ENCODE assay signal across 8 mouse cellular contexts in the genomic region with DNA sequence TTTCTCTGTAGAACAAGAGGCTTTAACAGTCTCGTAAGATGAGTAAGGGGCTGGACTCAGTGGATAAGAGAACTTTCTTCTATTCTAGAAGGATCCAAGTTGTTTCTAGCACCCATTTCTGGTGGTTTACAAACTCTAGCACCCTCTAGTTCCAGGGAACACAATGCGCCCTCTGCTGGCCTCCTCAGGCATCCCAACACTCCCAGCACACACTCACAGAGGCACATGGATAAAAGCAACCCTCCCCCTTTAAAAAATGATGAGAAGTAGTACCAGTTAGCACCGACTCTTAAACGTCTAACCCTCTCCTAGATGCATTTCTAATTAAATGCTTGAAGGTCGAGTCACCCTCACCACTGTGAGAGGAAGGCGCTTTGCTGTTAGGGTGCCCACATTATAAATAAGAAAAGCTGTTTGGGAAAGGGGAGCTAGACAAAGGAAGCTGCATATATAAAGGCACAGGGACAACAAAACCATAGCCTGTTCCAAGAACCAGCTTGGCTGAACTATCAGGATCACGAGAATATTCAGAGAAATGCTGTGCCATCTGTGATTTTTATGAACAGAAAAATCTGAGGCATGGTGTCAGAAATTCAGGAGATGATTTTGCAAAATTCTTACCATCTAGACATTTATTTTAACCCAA. TPM values are rescaled to one million over a fixed set of nuclear protein-coding genes. Genes with fewer than 3 reads are reported as not detected.
DNase-seq lines count a peak whose midpoint lies in the region; ATAC-seq and TF ChIP-seq lines count a peak whose summit lies in the region.

No protein-coding gene starts in this region.

- no peak overlapping the region for H3K4me2 ChIP-seq in midbrain, postnatal 0 days (ENCODE audit: low read depth, low read length, poor library complexity, severe bottlenecking)
- H3K4me2 ChIP-seq in midbrain, embryonic 13.5 days (replicated peaks) = no peak overlapping the region
- no peak overlapping the region for H3K4me2 ChIP-seq in forebrain, embryonic 16.5 days (ENCODE audit: low read length)
- H3K4me2 ChIP-seq in hindbrain, embryonic 16.5 days (ENCODE audit: low read length) = no peak overlapping the region

- TF ChIP-seq POLR2A in small intestine, adult 2 months (IDR thresholded peaks at IDR 0.05; ENCODE audit: low read depth, low read length) = no peak

- no peak overlapping the region for H3K9ac ChIP-seq in midbrain, postnatal 0 days (replicated peaks; ENCODE audit: low read length, poor library complexity, severe bottlenecking)
- H3K9ac ChIP-seq in midbrain, embryonic 13.5 days (replicated peaks) = no peak overlapping the region
- H3K9ac ChIP-seq in forebrain, embryonic 16.5 days (replicated peaks; ENCODE audit: low read depth, low read length) = no peak overlapping the region
- H3K9ac ChIP-seq in hindbrain, embryonic 16.5 days (ENCODE audit: low read depth, low read length) = no peak overlapping the region

- no peak for DNase-seq in gastrocnemius, adult 2 months
- DNase-seq in gastrocnemius, adult 18-20 months (ENCODE audit: low spot score) = no peak
- DNase-seq in midbrain, postnatal 0 days (ENCODE audit: low spot score) = no peak
- no peak for DNase-seq in gastrocnemius, postnatal 36 days

- intact Hi-C loops in gastrocnemius, adult 2 months (cut with DNase I) = no loop called here
- intact Hi-C loops in gastrocnemius, postnatal 36 days (cut with DNase I) = loop anchor here (1.0 kb wide), 1 partner anchor 32 kb away; no protein-coding TSS in a partner anchor

- ATAC-seq in midbrain, postnatal 0 days (ENCODE audit: low FRiP score) = no peak
- ATAC-seq in midbrain, embryonic 13.5 days = no peak
- ATAC-seq in forebrain, embryonic 16.5 days = peak; percentile 63
- ATAC-seq in hindbrain, embryonic 16.5 days = no peak

- no peaks in the 10 kb centered on the region for H3K27me3 ChIP-seq in midbrain, postnatal 0 days (ENCODE audit: insufficient read depth, low read length)
- peaks cover 10% of the 10 kb centered on the region for H3K27me3 ChIP-seq in midbrain, embryonic 13.5 days
- no peaks in the 10 kb centered on the region for H3K27me3 ChIP-seq in forebrain, embryonic 16.5 days (replicated peaks; ENCODE audit: control insufficient read depth, insufficient read depth, low read length)
- no peaks in the 10 kb centered on the region for H3K27me3 ChIP-seq in small intestine, adult 2 months (ENCODE audit: control insufficient read depth, insufficient read depth, low read length)
- peaks cover 3% of the 10 kb centered on the region; the same call in 1 of the 2 replicates for H3K27me3 ChIP-seq in hindbrain, embryonic 16.5 days (replicated peaks; ENCODE audit: control insufficient read depth, insufficient read depth, low read length)

- no peak overlapping the region for H3K4me3 ChIP-seq in gastrocnemius, adult 2 months
- H3K4me3 ChIP-seq in midbrain, postnatal 0 days (ENCODE audit: low read depth, low read length) = no peak overlapping the region
- H3K4me3 ChIP-seq in midbrain, embryonic 13.5 days (replicated peaks) = no peak overlapping the region
- H3K4me3 ChIP-seq in forebrain, embryonic 16.5 days (replicated peaks; ENCODE audit: low read length) = no peak overlapping the region
- H3K4me3 ChIP-seq in small intestine, adult 2 months (ENCODE audit: low read depth, low read length) = no peak overlapping the region
- no peak overlapping the region for H3K4me3 ChIP-seq in hindbrain, embryonic 16.5 days (ENCODE audit: low read length)

- H3K9me3 ChIP-seq in midbrain, postnatal 0 days (ENCODE audit: low read length) = no peaks in the 10 kb centered on the region
- no peaks in the 10 kb centered on the region for H3K9me3 ChIP-seq in midbrain, embryonic 13.5 days
- H3K9me3 ChIP-seq in forebrain, embryonic 16.5 days (ENCODE audit: control insufficient read depth, low read length) = no peaks in the 10 kb centered on the region
- no peaks in the 10 kb centered on the region for H3K9me3 ChIP-seq in hindbrain, embryonic 16.5 days (ENCODE audit: control insufficient read depth, low read length)

- H3K36me3 ChIP-seq in midbrain, postnatal 0 days (ENCODE audit: insufficient read depth, low read length) = no peaks in the 10 kb centered on the region
- H3K36me3 ChIP-seq in midbrain, embryonic 13.5 days = no peaks in the 10 kb centered on the region
- H3K36me3 ChIP-seq in forebrain, embryonic 16.5 days (ENCODE audit: control insufficient read depth, insufficient read depth) = no peaks in the 10 kb centered on the region
- no peaks in the 10 kb centered on the region for H3K36me3 ChIP-seq in small intestine, adult 2 months (ENCODE audit: control insufficient read depth, insufficient read depth, low read length)
- H3K36me3 ChIP-seq in hindbrain, embryonic 16.5 days (ENCODE audit: control insufficient read depth, insufficient read depth, low read length) = no peaks in the 10 kb centered on the region

- 55% methylated on average over 7 of the region's 7 CpGs for WGBS in midbrain, postnatal 0 days
- 57% methylated on average over 7 of the region's 7 CpGs for WGBS in midbrain, embryonic 13.5 days
- 37% methylated on average over 7 of the region's 7 CpGs for WGBS in forebrain, embryonic 16.5 days
- WGBS in small intestine, adult 2 months = 64% methylated on average over 7 of the region's 7 CpGs
- 60% methylated on average over 7 of the region's 7 CpGs for WGBS in hindbrain, embryonic 16.5 days

- no peaks in the 10 kb centered on the region for H3K4me1 ChIP-seq in midbrain, postnatal 0 days (ENCODE audit: insufficient read depth, low read length)
- H3K4me1 ChIP-seq in midbrain, embryonic 13.5 days (replicated peaks) = no peaks in the 10 kb centered on the region
- no peaks in the 10 kb centered on the region for H3K4me1 ChIP-seq in forebrain, embryonic 16.5 days (replicated peaks; ENCODE audit: control insufficient read depth, insufficient read depth, low read length)
- H3K4me1 ChIP-seq in small intestine, adult 2 months (ENCODE audit: control insufficient read depth, insufficient read depth, insufficient read length, low read length) = no peaks in the 10 kb centered on the region
- H3K4me1 ChIP-seq in hindbrain, embryonic 16.5 days (ENCODE audit: control insufficient read depth, insufficient read depth, low read depth, low read length) = no peaks in the 10 kb centered on the region

- H3K27ac ChIP-seq in gastrocnemius, adult 2 months = no peak overlapping the region
- H3K27ac ChIP-seq in midbrain, postnatal 0 days (ENCODE audit: low read depth, low read length) = no peak overlapping the region
- no peak overlapping the region for H3K27ac ChIP-seq in midbrain, embryonic 13.5 days
- peak overlapping the region; percentile 51 for H3K27ac ChIP-seq in forebrain, embryonic 16.5 days (ENCODE audit: low read length)
- H3K27ac ChIP-seq in small intestine, adult 2 months (ENCODE audit: insufficient read depth, low read depth, low read length) = no peak overlapping the region
- no peak overlapping the region for H3K27ac ChIP-seq in hindbrain, embryonic 16.5 days (ENCODE audit: low read depth, low read length)

- peak; percentile 57 for TF ChIP-seq CTCF in gastrocnemius, adult 2 months (IDR thresholded peaks at IDR 0.05)
- peak; percentile 60 for TF ChIP-seq CTCF in midbrain, postnatal 0 days (IDR thresholded peaks at IDR 0.05)
- TF ChIP-seq CTCF in small intestine, adult 2 months (IDR thresholded peaks at IDR 0.05; ENCODE audit: extremely low read depth, insufficient read length, insufficient replicate concordance, low read depth, low read length) = peak; percentile 55; the same call in 1 of the 2 replicates

RNA-seq across cellular contexts. Expression of a gene that starts 18.9 kb away (rescaled TPM):
- 10 to 100 TPM; 51.3 to 67.3 TPM for total RNA-seq in gastrocnemius, adult 2 months (2021)
- total RNA-seq in gastrocnemius, adult 18-20 months (2021) = 10 to 100 TPM; 55.6 to 59.9 TPM
- total RNA-seq in midbrain, postnatal 0 days (2014; rRNA removed) = 27.2 and 29.2 TPM in 2 replicates
- polyA plus RNA-seq in midbrain, postnatal 0 days (2015; fragmentation: Nextera tagmentation; extraction: Ambion mirVana) = 25.5 and 27.5 TPM in 2 replicates
- polyA plus RNA-seq in midbrain, embryonic 13.5 days (2015; fragmentation: Nextera tagmentation; extraction: Ambion mirVana) = 12.6 and 13.0 TPM in 2 replicates
- polyA plus RNA-seq in forebrain, embryonic 16.5 days (2015; fragmentation: Nextera tagmentation; extraction: Ambion mirVana) = 28.3 and 30.1 TPM in 2 replicates
- polyA plus RNA-seq in small intestine, adult 2 months (2012; rRNA removed) = 2.3 and 5.3 TPM in 2 replicates
- 10 to 100 TPM; 40.6 to 48.2 TPM for total RNA-seq in gastrocnemius, postnatal 36 days (2021)
- 21.7 and 22.5 TPM in 2 replicates for polyA plus RNA-seq in hindbrain, embryonic 16.5 days (2015; fragmentation: Nextera tagmentation; extraction: Ambion mirVana)
